Mouse (Mus musculus) left cerebral cortex, postnatal 10 days (tissue): ENCODE results near the gene Sel1l. TPM values are rescaled to one million over a fixed set of nuclear protein-coding genes. Genes with fewer than 3 reads are reported as not detected.

Experiments used
- DNase-seq, 2 experiments: peaks; one replicate each; pipeline ENCODE4 v3.0.0; 2021 to 2022; ENCODE audit warnings: low spot score in 2 of 2, mixed read lengths in 1 of 2; ENCODE audit errors: extremely low spot score in 1 of 2
- intact Hi-C: fragments of 180-260 bp; cut with DNase I; formaldehyde crosslinking; loops from one replicate; pipeline ENCODE4 v1.15.1; 2025
- microRNA-seq: library from miRNA; unstranded; fragments of <30 nt; microRNA quantifications from one replicate; pipeline ENCODE4 v1.2.0, GENCODE M21; 2022
- total RNA-seq, 2 experiments: library from RNA; stranded (reverse); gene quantifications; 2 replicates each; pipeline ENCODE4 v1.2.3; 2021

Gene Sel1l
- total RNA-seq, 2 experiments from 2014 or later, result 129 to 132 TPM

DNA sequence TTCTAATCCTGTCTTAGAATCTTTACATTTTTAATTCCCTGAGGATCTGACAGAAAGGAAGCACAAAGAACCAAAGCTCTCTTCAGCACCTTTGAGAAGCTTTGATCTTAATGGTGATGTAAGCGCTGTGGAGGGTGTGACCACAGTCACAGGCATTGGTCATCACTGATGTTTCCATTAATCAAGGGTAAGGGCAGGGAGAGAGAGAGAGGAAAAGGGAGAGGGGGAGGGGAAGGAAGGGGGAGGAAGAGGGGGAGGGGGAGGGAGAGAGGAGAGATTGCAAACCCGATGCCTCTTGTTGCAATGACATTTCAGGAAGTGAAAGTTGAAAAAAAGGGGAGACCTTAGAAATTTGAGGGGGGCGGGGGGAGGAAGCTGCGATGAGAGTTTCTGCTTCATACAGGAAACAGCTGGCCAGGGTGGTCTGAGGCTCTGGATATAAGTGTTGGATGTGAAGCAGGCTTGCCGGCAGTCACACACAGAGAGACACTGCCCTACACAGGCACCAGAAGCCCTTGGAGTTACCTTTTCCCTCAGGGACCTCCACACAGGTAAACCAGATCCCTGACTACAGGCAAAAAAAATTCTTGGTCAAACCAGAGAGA is 92.3 kb downstream of the Sel1l start:
- intact Hi-C loops, result no loop called here

More for the DNA sequence above, 92.3 kb downstream of the Sel1l start:
- no peak for DNase-seq

Small RNA genes within 50 kb of the gene (microRNA-seq; reads per million reads assigned to microRNA genes)
- not detected for gene Gm22015

Other genes starting within 250 kb of the Sel1l start
- gene Ston2, start 60.8 kb downstream of the Sel1l start, total RNA-seq, result 10 to 100 TPM; 13.9 to 15.6 TPM